Mouse (Mus musculus) left cerebral cortex, adult 11 months (tissue): ENCODE measurements around the gene Spata19.

Experiments used
- DNase-seq: peaks from one replicate; pipeline ENCODE4 v3.0.0; 2022; ENCODE audit warnings: low spot score

The Spata19 gene

DNA sequence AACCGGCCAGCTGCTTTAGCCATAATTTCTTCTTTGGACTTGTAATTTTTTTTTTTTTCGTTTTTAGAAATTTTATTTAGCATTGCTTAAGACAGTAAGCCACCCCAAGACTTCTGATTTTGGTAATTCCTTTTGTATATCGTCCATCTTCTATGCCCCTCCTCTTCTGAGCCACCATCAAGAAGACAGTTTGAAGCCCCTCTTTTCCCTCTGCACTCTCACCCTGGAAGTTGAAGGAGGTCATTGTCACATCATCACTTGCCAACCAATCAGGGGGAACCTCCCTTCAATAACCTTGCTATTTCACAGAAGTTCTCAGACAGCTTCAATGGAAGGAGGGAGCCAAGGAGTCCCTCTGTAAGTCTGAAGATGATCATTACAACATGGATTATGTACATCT lies at the start of gene Spata19:
Gene Spata19 (plus strand): TSS at position 301 of the 400 bp plus-strand sequence.
- no peak for DNase-seq

DNA sequence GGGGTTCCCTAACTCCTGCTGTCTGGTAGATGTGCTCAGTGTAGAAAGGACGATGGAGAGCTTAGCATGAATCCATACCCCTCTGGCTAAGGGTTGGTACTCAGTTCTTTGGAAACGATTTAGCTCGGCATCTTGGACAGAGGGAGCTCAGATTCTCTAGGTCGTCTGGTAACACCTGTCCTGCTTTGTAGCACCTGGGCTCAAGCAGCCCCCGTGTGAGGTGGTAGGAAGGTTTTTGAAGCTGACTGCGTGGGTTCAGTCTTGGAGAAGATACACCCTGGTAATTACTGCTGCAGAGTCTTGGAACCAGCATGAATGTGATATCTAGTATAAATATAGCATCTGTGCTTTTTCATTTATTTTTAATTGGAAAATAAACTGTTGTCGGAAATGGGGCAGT lies 43.5 kb upstream of the Spata19 start:
- DNase-seq: no peak

DNA sequence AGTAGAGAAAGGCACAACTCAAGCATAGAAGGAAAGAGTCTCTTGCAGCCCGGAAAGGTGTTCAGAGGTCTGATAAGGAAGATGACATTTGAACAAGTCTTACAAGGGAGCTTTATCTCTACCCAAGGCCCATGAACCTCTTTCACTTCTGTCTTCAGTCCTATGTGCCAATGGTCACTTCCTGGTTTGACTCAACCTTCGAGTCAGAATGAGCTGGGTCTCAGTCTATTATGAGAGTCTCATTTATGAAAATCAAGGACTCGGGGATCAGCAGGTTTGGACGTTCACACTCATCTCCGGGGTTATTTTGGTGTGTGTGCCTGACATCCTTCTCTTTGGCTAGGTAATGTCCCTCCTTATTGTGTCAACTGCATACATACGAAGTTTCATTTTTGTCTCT lies 38.7 kb upstream of the Spata19 start:
- no peak for DNase-seq

DNA sequence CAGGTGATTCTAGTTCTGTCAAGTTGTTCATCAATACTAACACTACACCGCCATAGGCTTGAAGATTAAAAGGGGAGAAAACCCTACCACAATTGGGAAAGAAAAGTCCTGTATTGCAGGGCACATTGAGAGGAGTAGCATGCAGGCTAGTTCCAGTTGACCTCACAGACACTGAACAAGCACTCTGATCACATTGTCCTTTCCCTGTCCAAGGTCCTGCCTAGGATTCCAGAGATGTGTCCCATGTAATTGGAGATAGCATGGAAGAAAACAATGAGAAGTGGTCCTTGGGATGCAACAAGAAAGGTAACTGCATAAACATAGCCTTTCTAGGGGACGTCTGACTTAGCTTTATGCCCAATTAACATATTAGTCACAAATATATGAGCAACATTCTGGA lies 29.4 kb upstream of the Spata19 start:
- DNase-seq: no peak

DNA sequence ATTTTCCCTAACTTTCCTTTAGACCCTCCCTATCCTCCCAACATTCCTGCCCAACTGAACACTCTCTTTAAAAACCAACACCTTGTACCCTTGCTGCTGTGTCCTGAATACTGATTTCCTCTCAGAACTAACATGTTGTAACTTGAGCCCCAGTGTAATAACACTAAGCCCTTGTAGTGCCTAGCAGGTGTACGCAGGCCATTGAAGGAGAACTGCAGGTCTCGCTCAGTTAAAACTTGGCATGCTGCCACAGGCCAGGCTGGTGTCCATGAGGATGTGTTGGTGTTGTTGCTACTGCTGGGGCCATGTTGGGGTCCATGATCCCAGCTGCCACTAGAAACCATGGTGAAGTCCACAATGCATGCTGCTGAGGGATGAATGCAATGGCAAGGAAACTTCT lies 27.5 kb upstream of the Spata19 start:
- DNase-seq: no peak

DNA sequence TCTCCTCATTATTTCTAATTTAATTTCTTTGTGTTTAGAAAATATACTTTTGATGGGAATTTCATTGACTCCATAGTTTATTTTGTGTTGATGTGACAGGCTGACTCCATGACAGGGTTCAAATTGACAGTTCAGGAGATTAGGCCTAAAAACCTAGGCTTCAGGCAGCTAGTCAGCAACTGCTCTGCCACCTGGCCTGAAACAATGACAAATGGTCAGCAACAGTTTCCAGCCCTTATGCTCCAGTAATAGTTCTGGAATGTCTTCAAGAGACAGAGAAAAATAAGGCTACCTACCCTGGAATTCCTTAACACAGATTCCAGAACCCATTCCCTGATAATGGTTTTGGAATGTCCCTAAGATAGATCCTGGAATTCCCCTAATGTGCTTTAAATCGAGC lies 20.9 kb upstream of the Spata19 start:
- no peak for DNase-seq

DNA sequence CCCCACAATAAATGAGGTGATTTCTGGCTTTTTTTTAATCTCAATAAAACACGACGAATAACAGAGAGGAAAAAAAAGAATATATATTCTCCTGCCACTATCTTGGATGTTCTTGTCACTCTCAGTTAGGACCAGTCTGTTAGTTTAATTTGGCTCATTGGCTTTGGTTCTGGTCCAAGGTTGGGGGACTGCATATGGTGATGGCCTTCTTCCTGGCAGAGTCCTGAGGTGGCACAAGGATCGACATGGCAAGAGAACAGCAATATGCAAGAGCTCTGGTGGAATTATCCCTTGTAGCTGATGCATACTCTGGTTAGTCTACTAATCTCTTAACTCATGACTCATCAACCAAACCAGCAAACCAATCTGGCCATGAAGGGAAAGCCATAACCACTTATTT lies 9.6 kb upstream of the Spata19 start:
- DNase-seq: no peak

DNA sequence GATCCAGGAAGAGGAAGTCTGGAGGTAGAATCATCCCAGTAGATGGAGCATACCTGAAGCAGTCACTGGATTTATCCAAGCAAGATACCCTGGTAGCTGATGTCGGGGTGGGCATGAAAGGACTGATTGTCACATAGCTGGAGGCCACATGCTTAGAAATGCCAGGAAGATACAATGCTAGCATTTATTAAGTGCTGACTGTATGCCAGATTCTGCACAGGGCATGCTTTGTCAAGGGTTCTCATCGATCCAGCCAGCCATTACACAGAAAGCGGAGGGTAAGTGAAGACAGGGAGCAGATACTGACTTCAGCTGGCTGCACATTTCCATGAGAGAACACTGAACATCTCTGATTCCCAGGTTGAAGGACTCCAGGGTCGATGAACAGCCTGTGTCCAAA lies 4.6 kb downstream of the Spata19 start:
- DNase-seq: peak; percentile 61

DNA sequence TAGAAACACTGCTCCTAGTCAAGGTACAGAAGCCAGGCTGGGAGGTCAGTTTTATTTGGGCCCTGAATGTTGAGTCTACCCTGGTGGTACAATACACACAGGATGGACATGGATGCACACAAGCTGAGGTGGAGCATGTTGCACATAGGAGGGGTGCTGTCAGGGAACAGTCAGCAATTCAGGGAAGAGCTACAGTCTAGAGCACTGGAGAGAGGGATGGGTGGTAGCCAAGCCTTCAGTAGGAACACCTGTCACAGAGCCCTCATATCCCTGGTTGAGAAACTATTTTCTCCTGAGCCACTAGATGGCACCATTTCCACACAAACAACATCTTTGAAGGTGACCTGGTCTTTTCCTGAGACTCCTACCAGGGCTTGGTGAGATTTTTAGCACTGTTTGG lies 13.1 kb downstream of the Spata19 start:
- DNase-seq: no peak

DNA sequence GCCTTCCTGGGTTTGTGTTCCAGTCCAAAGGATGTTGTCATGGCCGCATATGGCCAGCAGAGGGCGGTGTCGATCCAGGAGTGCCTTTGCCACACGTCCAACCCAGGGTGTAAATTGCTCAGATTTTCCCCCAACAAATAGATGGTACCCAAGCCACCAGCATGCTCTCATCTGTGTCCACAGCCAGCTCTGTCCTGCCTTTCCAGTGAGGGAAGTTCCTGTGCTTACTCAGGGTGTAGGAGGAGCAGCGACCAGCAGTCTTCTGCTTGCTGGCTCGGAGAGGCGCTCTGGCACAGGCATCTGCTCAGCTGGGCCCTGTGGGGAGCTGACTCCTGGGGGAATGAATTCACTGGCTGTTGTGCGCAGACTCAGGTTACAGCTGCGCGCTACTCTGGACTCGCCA lies 17.5 kb downstream of the Spata19 start:
- DNase-seq: peak; percentile 66

DNA sequence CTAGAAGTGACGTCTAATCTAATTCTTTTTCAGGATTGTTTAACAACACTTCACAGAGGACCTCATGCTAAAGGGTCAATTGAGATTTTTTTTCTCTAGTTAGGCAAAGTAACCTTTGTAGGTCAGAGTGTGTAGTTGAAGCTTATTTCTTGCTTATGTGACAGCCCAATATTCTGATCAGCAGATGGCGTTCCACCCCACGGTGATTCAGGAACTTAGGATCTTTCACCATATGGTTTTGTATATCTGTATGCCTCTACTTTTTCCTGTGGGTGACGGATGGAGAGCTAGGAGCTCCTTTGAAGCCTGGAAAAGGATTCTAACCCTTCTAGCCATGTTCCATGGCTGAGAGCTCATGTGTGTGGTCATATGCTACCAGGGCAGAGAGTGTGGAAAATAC lies 27.9 kb downstream of the Spata19 start:
- no peak for DNase-seq

DNA sequence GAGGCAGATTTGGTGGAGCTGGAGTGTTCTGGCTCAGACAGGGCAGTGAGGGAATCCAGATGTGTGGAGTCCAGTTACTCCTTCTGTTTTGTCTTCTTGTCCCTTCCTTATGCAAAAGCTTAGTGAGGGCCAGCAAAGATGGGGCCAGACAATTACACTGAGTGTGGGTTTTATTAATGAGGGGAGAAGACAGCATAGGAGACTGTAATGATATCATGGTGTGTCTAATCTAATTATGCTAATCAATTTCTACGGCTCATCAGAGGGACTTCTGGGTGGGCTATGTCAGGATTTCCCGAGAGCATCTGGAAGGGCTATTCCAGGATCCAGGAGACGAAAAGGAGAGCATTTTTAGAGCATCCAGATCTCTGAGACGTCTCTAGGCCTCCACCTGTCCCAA lies 32.0 kb downstream of the Spata19 start:
- DNase-seq: no peak

DNA sequence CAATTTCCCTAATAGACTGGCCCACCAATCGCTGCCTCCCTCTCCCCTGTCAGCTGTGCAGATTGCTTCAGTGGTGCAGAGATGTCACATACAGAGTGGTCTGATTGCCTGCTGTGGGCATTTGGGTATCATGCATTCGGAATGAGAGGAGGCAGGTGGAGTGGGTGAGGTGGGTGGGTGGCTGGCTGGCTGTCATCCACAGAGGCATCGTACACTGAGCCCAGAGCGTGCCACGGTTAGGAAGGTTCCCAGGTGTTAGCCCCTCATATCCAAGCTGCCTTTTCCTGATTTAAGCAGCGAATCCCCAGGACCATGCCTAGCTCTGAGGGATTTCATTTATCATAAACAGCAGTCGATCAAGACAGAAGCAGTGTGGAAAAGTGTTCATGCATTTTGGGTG lies 36.7 kb downstream of the Spata19 start:
- no peak for DNase-seq

DNA sequence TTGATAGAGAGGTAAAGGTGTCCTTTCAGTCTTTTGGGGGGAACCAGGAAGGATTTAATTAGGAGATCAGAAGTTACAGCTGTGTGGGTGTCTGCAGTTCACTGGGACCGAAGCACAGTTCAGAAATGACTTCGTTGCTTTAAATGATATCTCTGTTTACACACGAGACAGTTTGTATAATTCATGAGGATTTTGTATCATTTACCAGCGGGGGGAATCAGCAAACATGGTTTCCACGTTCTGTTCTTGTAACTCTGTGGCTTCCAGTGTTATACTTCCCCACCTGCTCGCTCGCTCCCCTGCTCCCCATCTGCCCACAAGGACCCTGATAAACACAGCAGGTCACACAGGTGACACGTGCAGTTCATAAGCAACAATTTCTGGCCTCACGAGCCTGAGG lies 39.3 kb downstream of the Spata19 start:
- DNase-seq: no peak

DNA sequence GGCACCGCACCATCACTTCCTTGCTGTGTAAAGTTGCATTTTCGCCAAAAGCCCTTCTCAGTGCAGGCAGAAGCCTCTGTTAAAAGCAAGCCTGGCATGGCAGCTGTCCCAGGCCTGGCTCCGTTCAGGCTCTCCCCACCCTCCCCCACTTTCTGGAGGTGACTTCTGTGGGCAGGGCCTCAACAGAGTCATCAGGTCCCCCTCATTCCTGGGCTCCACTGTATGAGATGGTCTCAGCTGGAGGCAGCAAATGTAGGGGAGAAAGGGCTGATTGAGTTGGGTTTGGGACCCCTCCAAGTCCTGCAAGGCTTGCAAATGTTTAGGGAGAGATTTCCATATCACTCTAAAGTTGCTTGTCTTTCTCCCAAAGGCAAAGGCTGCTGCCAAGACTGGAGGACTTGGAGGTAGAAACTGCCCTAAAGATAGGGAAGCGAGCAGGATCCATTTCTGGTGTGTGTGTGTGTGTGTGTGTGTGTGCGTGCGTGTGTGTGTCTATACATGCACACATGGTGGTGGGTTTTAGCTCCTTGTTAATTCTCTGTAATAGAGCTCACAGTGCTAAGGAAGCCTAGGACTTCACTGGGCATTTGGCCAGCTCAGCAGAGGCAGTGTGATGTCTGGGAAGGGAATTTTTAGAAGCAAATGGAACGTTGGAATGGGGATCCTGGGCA lies 40.9 kb downstream of the Spata19 start:
- DNase-seq: no peak

DNA sequence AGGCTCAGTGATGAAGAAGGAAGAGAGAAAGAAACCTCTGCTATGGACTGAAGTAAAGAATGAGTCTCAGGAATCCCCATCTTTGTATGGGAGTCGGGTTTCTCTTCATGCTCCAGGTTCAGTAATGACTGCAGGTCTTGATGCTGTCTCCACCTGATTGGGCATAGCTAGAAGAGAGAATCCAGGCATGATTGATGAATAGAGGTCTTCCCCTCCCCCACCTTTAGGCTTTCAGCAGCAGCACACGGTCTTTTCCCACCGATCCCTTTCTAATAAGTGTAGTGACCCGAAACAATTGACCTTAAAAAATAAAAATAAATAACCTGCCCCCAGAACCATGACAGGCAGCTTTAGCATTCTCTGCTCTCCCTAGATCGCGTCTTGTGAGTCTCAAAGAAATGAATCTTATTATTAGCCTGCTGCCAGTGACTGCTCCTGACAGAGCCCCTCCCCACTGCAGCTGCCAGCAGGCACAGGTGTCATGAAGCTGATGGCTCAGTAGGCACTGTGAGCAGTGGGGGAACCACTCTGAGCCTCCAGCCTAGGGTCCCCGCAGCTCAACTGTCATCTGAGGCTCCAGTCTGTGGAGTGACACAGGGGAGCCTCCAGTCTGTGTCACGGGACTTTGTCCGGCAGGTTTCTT lies 53.3 kb downstream of the Spata19 start:
- no peak for DNase-seq
